ENCODE assay signal across 9 mouse cellular contexts in the genomic region with DNA sequence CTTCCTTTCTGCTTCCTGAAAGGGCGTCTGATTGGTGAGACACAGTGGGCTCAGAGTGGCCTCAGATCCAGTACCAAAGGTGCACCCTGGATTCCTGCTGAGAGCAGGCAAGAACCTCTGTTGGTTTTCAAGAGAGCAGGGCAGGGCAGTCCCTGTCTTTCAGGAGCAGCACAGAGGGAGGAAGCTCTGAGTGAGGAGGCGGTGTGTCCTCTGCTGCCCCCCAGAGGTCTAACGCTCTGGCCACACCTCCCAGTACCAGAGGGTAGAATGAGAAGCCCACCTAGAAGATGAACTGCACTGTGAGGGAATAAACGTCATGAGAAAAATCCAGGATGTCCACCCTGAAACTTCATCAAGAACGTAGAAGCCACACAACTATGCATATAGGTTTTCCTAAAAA. TPM values are rescaled to one million over a fixed set of nuclear protein-coding genes. Genes with fewer than 3 reads are reported as not detected.
DNase-seq lines count a peak whose midpoint lies in the region; ATAC-seq and TF ChIP-seq lines count a peak whose summit lies in the region.
"Had no signal": no experiment of that assay in that cellular context is flagged by ENCODE, and none has a peak within 500 bp of the region (broad histone marks: within the 10 kb centered on the region; RNA-seq: fewer than 3 reads in every experiment).

No protein-coding gene starts in this region.

- H3K9me3 ChIP-seq in forebrain, postnatal 0 days (ENCODE audit: low read length): no peaks in the 10 kb centered on the region
- no peaks in the 10 kb centered on the region for H3K9me3 ChIP-seq in hindbrain, embryonic 12.5 days (replicated peaks)
- H3K9me3 ChIP-seq in neural tube, embryonic 12.5 days: no peaks in the 10 kb centered on the region
- H3K9me3 ChIP-seq: liver, embryonic 15.5 days had no signal

- H3K4me3 ChIP-seq in forebrain, postnatal 0 days (ENCODE audit: low read depth, low read length): no peak overlapping the region
- H3K4me3 ChIP-seq in hindbrain, embryonic 12.5 days: no peak overlapping the region
- H3K4me3 ChIP-seq in neural tube, embryonic 12.5 days: no peak overlapping the region
- H3K4me3 ChIP-seq: liver, embryonic 15.5 days had no signal

- TF ChIP-seq CTCF in forebrain, postnatal 0 days (IDR thresholded peaks at IDR 0.05; ENCODE audit: low read depth): peak; percentile 55

- peaks cover 15% of the 10 kb centered on the region for H3K36me3 ChIP-seq in forebrain, postnatal 0 days (ENCODE audit: insufficient read depth)
- H3K36me3 ChIP-seq in hindbrain, embryonic 12.5 days: peaks cover 11% of the 10 kb centered on the region
- peaks cover 12% of the 10 kb centered on the region for H3K36me3 ChIP-seq in neural tube, embryonic 12.5 days

- no peak overlapping the region for H3K27ac ChIP-seq in forebrain, postnatal 0 days (ENCODE audit: low read depth, low read length)
- no peak overlapping the region for H3K27ac ChIP-seq in hindbrain, embryonic 12.5 days
- no peak overlapping the region for H3K27ac ChIP-seq in neural tube, embryonic 12.5 days
- H3K27ac ChIP-seq: liver, embryonic 15.5 days had no signal

- H3K27me3 ChIP-seq in forebrain, postnatal 0 days (ENCODE audit: insufficient read depth, low read length): no peaks in the 10 kb centered on the region
- H3K27me3 ChIP-seq in hindbrain, embryonic 12.5 days: no peaks in the 10 kb centered on the region
- no peaks in the 10 kb centered on the region for H3K27me3 ChIP-seq in neural tube, embryonic 12.5 days (replicated peaks)
- H3K27me3 ChIP-seq: liver, embryonic 15.5 days had no signal

- H3K9ac ChIP-seq in forebrain, postnatal 0 days: no peak overlapping the region
- no peak overlapping the region for H3K9ac ChIP-seq in hindbrain, embryonic 12.5 days
- no peak overlapping the region for H3K9ac ChIP-seq in neural tube, embryonic 12.5 days
- H3K9ac ChIP-seq: liver, embryonic 15.5 days had no signal

- H3K4me1 ChIP-seq in forebrain, postnatal 0 days (ENCODE audit: insufficient read depth): no peaks in the 10 kb centered on the region
- H3K4me1 ChIP-seq in hindbrain, embryonic 12.5 days: no peaks in the 10 kb centered on the region
- H3K4me1 ChIP-seq in neural tube, embryonic 12.5 days: no peaks in the 10 kb centered on the region
- H3K4me1 ChIP-seq: liver, embryonic 15.5 days had no signal

- DNase-seq in cerebellum, postnatal 14 days: peak; percentile 46 to 54
- no peak for DNase-seq in cerebellum, adult 11 months
- peak; percentile 71 for DNase-seq in adrenal gland, postnatal 10 days
- peak; percentile 4 for DNase-seq in forebrain, postnatal 0 days
- DNase-seq in liver: peak; percentile 48
- no peak for DNase-seq in frontal cortex, postnatal 25 days (ENCODE audit: low spot score in 2 of 2)

- WGBS in forebrain, postnatal 0 days: 44% methylated on average over 5 of the region's 5 CpGs
- WGBS in hindbrain, embryonic 12.5 days: 37% methylated on average over 5 of the region's 5 CpGs
- WGBS in neural tube, embryonic 12.5 days: 53% methylated on average over 5 of the region's 5 CpGs

- peak; percentile 74 for ATAC-seq in forebrain, postnatal 0 days
- peak; percentile 72 for ATAC-seq in hindbrain, embryonic 12.5 days (ENCODE audit: low FRiP score)
- peak; percentile 81; the same call in 1 of the 2 replicates for ATAC-seq in neural tube, embryonic 12.5 days (ENCODE audit: low FRiP score, low read depth)

- H3K4me2 ChIP-seq in forebrain, postnatal 0 days (ENCODE audit: low read depth): no peak overlapping the region
- no peak overlapping the region for H3K4me2 ChIP-seq in hindbrain, embryonic 12.5 days (replicated peaks)
- no peak overlapping the region for H3K4me2 ChIP-seq in neural tube, embryonic 12.5 days (replicated peaks)
- H3K4me2 ChIP-seq: liver, embryonic 15.5 days had no signal

RNA-seq across cellular contexts. Expression of gene Slc25a15, which starts 21.5 kb away (rescaled TPM):
- 10 to 100 TPM; 24.1 to 35.7 TPM for total RNA-seq in adrenal gland, postnatal 10 days (2021)
- 6.9 and 7.2 TPM in 2 replicates for total RNA-seq in forebrain, postnatal 0 days (2014; rRNA removed)
- 6.0 and 7.3 TPM in 2 replicates for polyA plus RNA-seq in forebrain, postnatal 0 days (2015; fragmentation: Nextera tagmentation; extraction: Ambion mirVana)
- 13.6 and 14.0 TPM in 2 replicates for polyA plus RNA-seq in hindbrain, embryonic 12.5 days (2016; fragmentation: Nextera tagmentation; extraction: Ambion mirVana)
- polyA plus RNA-seq in neural tube, embryonic 12.5 days (2016; fragmentation: Nextera tagmentation; extraction: Ambion mirVana): 11.6 and 14.2 TPM in 2 replicates

RNA-seq across cellular contexts. Expression of gene Mrps31, which starts 34.3 kb away (rescaled TPM):
- total RNA-seq in adrenal gland, postnatal 10 days (2021): 10 to 100 TPM; 50.8 to 52.3 TPM
- total RNA-seq in forebrain, postnatal 0 days (2014; rRNA removed): 24.9 and 33.7 TPM in 2 replicates
- polyA plus RNA-seq in forebrain, postnatal 0 days (2015; fragmentation: Nextera tagmentation; extraction: Ambion mirVana): 31.2 and 34.3 TPM in 2 replicates
- 38.2 and 41.1 TPM in 2 replicates for polyA plus RNA-seq in hindbrain, embryonic 12.5 days (2016; fragmentation: Nextera tagmentation; extraction: Ambion mirVana)
- polyA plus RNA-seq in neural tube, embryonic 12.5 days (2016; fragmentation: Nextera tagmentation; extraction: Ambion mirVana): 36.4 and 42.1 TPM in 2 replicates

Comparison
In these comparisons a context has a peak if more than half of its experiments do, and no peak if none do; other contexts are left out.
1. DNase-seq: peak in cerebellum, postnatal 14 days (2 of 2), adrenal gland, postnatal 10 days (single experiment), forebrain, postnatal 0 days (single experiment) and liver (single experiment); none in cerebellum, adult 11 months (single experiment) and frontal cortex, postnatal 25 days (0 of 2).
2. Peak in every context shown above with its lines, with median percentiles within 50 percentile points of each other: ATAC-seq.